26 mouse cellular contexts compared by ENCODE assay signal in the genomic region with DNA sequence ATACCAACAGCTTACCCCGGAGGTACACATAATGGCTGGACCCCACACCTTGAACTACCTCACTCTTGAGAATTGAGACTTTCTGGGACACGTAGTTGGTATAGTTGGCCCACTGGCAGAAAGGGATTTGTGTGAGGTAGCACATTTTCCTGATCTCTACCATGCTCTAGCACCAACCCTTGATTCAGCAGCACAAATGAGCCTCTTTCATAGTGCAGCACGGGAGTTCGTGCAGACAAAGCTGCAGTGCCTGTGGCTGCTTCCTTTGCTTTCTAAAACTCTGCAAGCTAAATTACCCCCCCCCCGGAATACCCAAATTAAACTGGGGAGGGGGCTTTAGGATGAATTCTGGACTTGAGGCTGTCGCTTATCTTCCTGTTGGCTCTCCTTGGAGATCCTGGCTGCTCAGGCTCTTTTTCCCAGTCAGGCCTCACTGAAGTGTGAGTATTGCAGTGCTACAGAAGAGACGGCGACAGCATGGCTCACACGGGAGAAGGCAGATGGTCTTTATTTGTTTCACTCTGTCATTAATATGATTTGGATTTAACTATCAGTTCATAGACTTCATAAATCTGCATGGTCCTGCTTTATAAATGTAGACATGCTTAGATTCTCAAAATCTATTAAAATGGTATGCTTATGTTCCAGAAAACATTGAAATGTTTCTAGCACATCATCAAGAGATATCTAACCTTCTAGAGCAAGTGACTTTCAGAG. TPM values are rescaled to one million over a fixed set of nuclear protein-coding genes. Genes with fewer than 3 reads are reported as not detected.
A peak's percentile ranks its signal among the peaks of the same experiment; 100 is the strongest.
DNase-seq lines count a peak whose midpoint lies in the region; ATAC-seq and TF ChIP-seq lines count a peak whose summit lies in the region.
"Had no signal": no experiment of that assay in that cellular context is flagged by ENCODE, and none has a peak within 500 bp of the region (broad histone marks: within the 10 kb centered on the region; RNA-seq: fewer than 3 reads in every experiment).

No protein-coding gene starts in this region.

- no peak overlapping the region for H3K4me2 ChIP-seq in forebrain, postnatal 0 days (ENCODE audit: low read depth)
- no peak overlapping the region for H3K4me2 ChIP-seq in forebrain, embryonic 12.5 days
- no peak overlapping the region for H3K4me2 ChIP-seq in lung, embryonic 16.5 days (ENCODE audit: low read depth, low read length)
- no peak overlapping the region for H3K4me2 ChIP-seq in midbrain, embryonic 11.5 days
- H3K4me2 ChIP-seq: embryonic facial prominence, embryonic 12.5 days; embryonic facial prominence, embryonic 15.5 days; heart, embryonic 11.5 days; hindbrain, embryonic 12.5 days had no signal

- H3K9me3 ChIP-seq in forebrain, postnatal 0 days (ENCODE audit: low read length): no peaks in the 10 kb centered on the region
- peaks cover 11% of the 10 kb centered on the region for H3K9me3 ChIP-seq in forebrain, embryonic 12.5 days
- H3K9me3 ChIP-seq in lung, embryonic 16.5 days (ENCODE audit: control insufficient read depth, low read length): peaks cover 3% of the 10 kb centered on the region
- H3K9me3 ChIP-seq in midbrain, embryonic 10.5 days (replicated peaks): peaks cover 18% of the 10 kb centered on the region
- H3K9me3 ChIP-seq in midbrain, embryonic 11.5 days (ENCODE audit: control insufficient read depth, low read length): no peaks in the 10 kb centered on the region; the same call in 1 of the 2 replicates
- H3K9me3 ChIP-seq: embryonic facial prominence, embryonic 15.5 days; hindbrain, embryonic 12.5 days had no signal

- no peaks in the 10 kb centered on the region for H3K27me3 ChIP-seq in forebrain, postnatal 0 days (ENCODE audit: insufficient read depth, low read length)
- no peaks in the 10 kb centered on the region for H3K27me3 ChIP-seq in forebrain, embryonic 12.5 days
- H3K27me3 ChIP-seq in lung, embryonic 16.5 days (ENCODE audit: control insufficient read depth, insufficient read depth, low read depth, low read length): no peaks in the 10 kb centered on the region
- H3K27me3 ChIP-seq in midbrain, embryonic 10.5 days (ENCODE audit: low read depth, poor library complexity, severe bottlenecking): no peaks in the 10 kb centered on the region
- no peaks in the 10 kb centered on the region for H3K27me3 ChIP-seq in midbrain, embryonic 11.5 days (ENCODE audit: control insufficient read depth, insufficient read depth, low read length)
- H3K27me3 ChIP-seq: CH12.LX; embryonic facial prominence, embryonic 12.5 days; embryonic facial prominence, embryonic 15.5 days; hindbrain, embryonic 12.5 days; Patski had no signal

- H3K27ac ChIP-seq in forebrain, postnatal 0 days (ENCODE audit: low read depth, low read length): no peak overlapping the region
- H3K27ac ChIP-seq in forebrain, embryonic 12.5 days: no peak overlapping the region
- peak overlapping the region; percentile 51; the same call in 1 of the 2 replicates for H3K27ac ChIP-seq in layer of hippocampus, adult 2 months
- no peak overlapping the region for H3K27ac ChIP-seq in lung, embryonic 16.5 days (ENCODE audit: low read length)
- H3K27ac ChIP-seq in midbrain, embryonic 10.5 days (replicated peaks): no peak overlapping the region
- H3K27ac ChIP-seq in midbrain, embryonic 11.5 days (ENCODE audit: low read depth, low read length): no peak overlapping the region
- H3K27ac ChIP-seq: embryonic facial prominence, embryonic 12.5 days; embryonic facial prominence, embryonic 15.5 days; heart, adult 2 months; hindbrain, embryonic 12.5 days had no signal

- 79% methylated on average over 9 of the region's 9 CpGs for WGBS in forebrain, postnatal 0 days
- 87% methylated on average over 9 of the region's 9 CpGs for WGBS in forebrain, embryonic 12.5 days
- 58% methylated on average over 9 of the region's 9 CpGs for WGBS in lung, embryonic 16.5 days
- 91% methylated on average over 9 of the region's 9 CpGs for WGBS in midbrain, embryonic 10.5 days
- WGBS in midbrain, embryonic 11.5 days: 92% methylated on average over 9 of the region's 9 CpGs

- no peaks in the 10 kb centered on the region for H3K4me1 ChIP-seq in forebrain, postnatal 0 days (ENCODE audit: insufficient read depth)
- H3K4me1 ChIP-seq in forebrain, embryonic 12.5 days: no peaks in the 10 kb centered on the region
- peaks cover 5% of the 10 kb centered on the region; the same call in 1 of the 2 replicates for H3K4me1 ChIP-seq in lung, embryonic 16.5 days (replicated peaks; ENCODE audit: control insufficient read depth, insufficient read depth, low read length)
- H3K4me1 ChIP-seq in midbrain, embryonic 10.5 days: no peaks in the 10 kb centered on the region
- H3K4me1 ChIP-seq in midbrain, embryonic 11.5 days (ENCODE audit: control insufficient read depth, insufficient read depth, low read length): no peaks in the 10 kb centered on the region
- H3K4me1 ChIP-seq: embryonic facial prominence, embryonic 12.5 days; embryonic facial prominence, embryonic 15.5 days; hindbrain, embryonic 12.5 days had no signal

- TF ChIP-seq CTCF in forebrain, postnatal 0 days (IDR thresholded peaks at IDR 0.05; ENCODE audit: low read depth): no peak
- no peak for TF ChIP-seq CTCF in layer of hippocampus, adult 2 months (conservative IDR thresholded peaks at IDR 0.05)

- no peak overlapping the region for H3K4me3 ChIP-seq in forebrain, postnatal 0 days (ENCODE audit: low read depth, low read length)
- H3K4me3 ChIP-seq in forebrain, embryonic 12.5 days (replicated peaks): no peak overlapping the region
- no peak overlapping the region for H3K4me3 ChIP-seq in layer of hippocampus, adult 2 months
- H3K4me3 ChIP-seq in lung, embryonic 16.5 days (ENCODE audit: low read length): no peak overlapping the region
- H3K4me3 ChIP-seq in midbrain, embryonic 10.5 days: no peak overlapping the region
- H3K4me3 ChIP-seq in midbrain, embryonic 11.5 days (ENCODE audit: low read depth, low read length): no peak overlapping the region
- H3K4me3 ChIP-seq: embryonic facial prominence, embryonic 12.5 days; embryonic facial prominence, embryonic 15.5 days; heart, adult 2 months; hindbrain, embryonic 12.5 days had no signal

- H3K9ac ChIP-seq in forebrain, postnatal 0 days: no peak overlapping the region
- no peak overlapping the region for H3K9ac ChIP-seq in forebrain, embryonic 12.5 days
- no peak overlapping the region for H3K9ac ChIP-seq in lung, embryonic 16.5 days (ENCODE audit: low read length)
- H3K9ac ChIP-seq in midbrain, embryonic 11.5 days (ENCODE audit: low read length): no peak overlapping the region
- H3K9ac ChIP-seq: embryonic facial prominence, embryonic 12.5 days; embryonic facial prominence, embryonic 15.5 days; hindbrain, embryonic 12.5 days had no signal

- no peak for ATAC-seq in forebrain, postnatal 0 days
- ATAC-seq in forebrain, embryonic 12.5 days (ENCODE audit: low FRiP score): no peak
- peak; percentile 93 for ATAC-seq in lung, embryonic 16.5 days (ENCODE audit: low read depth)
- ATAC-seq in midbrain, embryonic 11.5 days (ENCODE audit: low FRiP score): no peak
- ATAC-seq: hindbrain, embryonic 16.5 days; inflammation-experienced regulatory T-cells, adult 6 months; Patski had no signal

- H3K36me3 ChIP-seq in forebrain, postnatal 0 days (ENCODE audit: insufficient read depth): no peaks in the 10 kb centered on the region
- no peaks in the 10 kb centered on the region for H3K36me3 ChIP-seq in forebrain, embryonic 12.5 days (replicated peaks)
- no peaks in the 10 kb centered on the region for H3K36me3 ChIP-seq in lung, embryonic 16.5 days (ENCODE audit: control insufficient read depth, insufficient read depth, low read length)
- no peaks in the 10 kb centered on the region for H3K36me3 ChIP-seq in midbrain, embryonic 10.5 days
- no peaks in the 10 kb centered on the region for H3K36me3 ChIP-seq in midbrain, embryonic 11.5 days (ENCODE audit: control insufficient read depth, insufficient read depth, low read length)
- H3K36me3 ChIP-seq: embryonic facial prominence, embryonic 12.5 days; embryonic facial prominence, embryonic 15.5 days; G1E; hindbrain, embryonic 12.5 days had no signal

- DNase-seq in forebrain, postnatal 0 days: peak; percentile 7
- no peak for DNase-seq in layer of hippocampus, adult 2 months (ENCODE audit: low spot score in 2 of 2)
- DNase-seq in layer of hippocampus, adult 8-10 months (ENCODE audit: low spot score in 2 of 2): no peak
- DNase-seq in lung, postnatal 14 days: no peak
- peak; percentile 3 for DNase-seq in midbrain, embryonic 10.5 days (ENCODE audit: low spot score)
- DNase-seq in midbrain, embryonic 11.5 days (ENCODE audit: low spot score, missing footprints): no peak
- DNase-seq: adrenal gland, postnatal 10 days; adrenal gland, postnatal 36 days; B cell, adult 2 months; cerebellum, adult 11 months; cerebellum, adult 2 months; cerebellum, adult 9-11 months; cerebellum, postnatal 25 days; gastrocnemius, postnatal 25 days; heart, adult 2 months had no signal

RNA-seq across cellular contexts. Expression of gene Vangl1, which starts 27.1 kb away (rescaled TPM):
- 6.5 TPM in 2 replicates for total RNA-seq in forebrain, postnatal 0 days (2014; rRNA removed)
- 3.5 and 5.7 TPM in 2 replicates for polyA plus RNA-seq in forebrain, postnatal 0 days (2015; fragmentation: Nextera tagmentation; extraction: Ambion mirVana)
- 4.3 and 5.8 TPM in 2 replicates for polyA plus RNA-seq in forebrain, embryonic 12.5 days (2016; fragmentation: Nextera tagmentation; extraction: Ambion mirVana)
- 1 to 10 TPM; 4.2 to 5.8 TPM for total RNA-seq in layer of hippocampus, adult 2 months (2021)
- total RNA-seq in layer of hippocampus, adult 8-10 months (2022): 1 to 10 TPM; 5.1 to 8.7 (median 5.4) TPM
- polyA plus RNA-seq in lung, embryonic 16.5 days (2015; fragmentation: Nextera tagmentation; extraction: Ambion mirVana): 27.3 and 28.4 TPM in 2 replicates
- 11.0 and 13.1 TPM in 2 replicates for polyA plus RNA-seq in midbrain, embryonic 10.5 days (2016; fragmentation: Nextera tagmentation; extraction: Ambion mirVana)
- 9.3 and 10.2 TPM in 2 replicates for polyA plus RNA-seq in midbrain, embryonic 11.5 days (2014; fragmentation: Nextera tagmentation; extraction: Ambion mirVana)
- total RNA-seq: CH12.LX had no signal

Comparison
In these comparisons a context has a peak if more than half of its experiments do, and no peak if none do; other contexts are left out.
1. DNase-seq: peak in forebrain, postnatal 0 days (single experiment) and midbrain, embryonic 10.5 days (single experiment); none in layer of hippocampus, adult 2 months (0 of 2), layer of hippocampus, adult 8-10 months (0 of 2), lung, postnatal 14 days (single experiment) and midbrain, embryonic 11.5 days (single experiment).